Mouse (Mus musculus) liver, embryonic 18 days (tissue): ENCODE measurements around the gene Prelid3b. TPM values are rescaled to one million over a fixed set of nuclear protein-coding genes. Genes with fewer than 3 reads are reported as not detected.

ENCODE experiments used
- polyA plus RNA-seq: library from polyadenylated mRNA; depleted of rRNA; stranded (reverse); fragments of >200 nt; gene quantifications from 2 replicates; pipeline ENCODE4 v1.2.3, GENCODE M21; 2012; rRNA removed

Prelid3b gene
- 43.0 and 44.3 TPM in 2 replicates for polyA plus RNA-seq

GRCm38 (mm10) chr2:174472818-174473549, at the start of gene Prelid3b:
TSS of gene Prelid3b (minus strand) at chr2:174473081.

DNA sequence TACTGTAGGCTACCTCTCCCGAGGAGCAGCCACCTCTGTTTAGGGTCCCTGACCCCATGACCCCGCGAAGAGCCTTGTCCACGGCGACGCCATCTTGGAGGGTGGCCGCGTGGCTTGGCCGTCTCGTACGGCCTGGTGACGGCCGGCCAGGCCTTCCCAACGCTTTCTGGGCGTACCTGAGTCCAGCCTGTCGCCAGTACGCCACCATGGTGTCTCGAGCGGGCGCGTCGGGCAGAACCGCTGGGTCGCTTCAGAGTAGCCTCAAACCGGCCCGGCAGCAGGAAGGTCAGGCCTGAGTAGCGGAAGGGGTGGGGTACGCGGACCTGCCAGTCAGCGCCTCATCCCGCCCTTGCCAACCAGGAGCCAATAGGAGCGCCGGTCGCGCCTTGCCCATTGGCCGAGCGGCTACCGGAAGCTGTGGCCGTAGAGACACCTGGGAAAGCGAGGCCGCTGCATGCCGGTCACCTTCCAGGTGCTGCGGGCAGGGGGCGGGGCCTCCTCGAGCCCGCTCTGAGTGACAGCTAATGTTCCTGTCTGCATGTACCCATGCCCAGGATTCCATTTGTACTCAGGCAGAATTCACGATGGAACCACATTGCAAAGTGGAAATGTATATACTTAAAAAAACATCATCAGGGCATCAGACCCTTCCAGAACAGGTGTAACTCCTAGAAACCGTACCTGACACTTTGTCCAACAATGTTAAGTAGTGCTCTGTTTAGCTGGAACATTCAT, 8.9 kb downstream of the Prelid3b start, which contains the start of gene Atp5e:
Atp5e (minus strand) TSS at position 317 of the 735 bp plus-strand sequence.

DNA sequence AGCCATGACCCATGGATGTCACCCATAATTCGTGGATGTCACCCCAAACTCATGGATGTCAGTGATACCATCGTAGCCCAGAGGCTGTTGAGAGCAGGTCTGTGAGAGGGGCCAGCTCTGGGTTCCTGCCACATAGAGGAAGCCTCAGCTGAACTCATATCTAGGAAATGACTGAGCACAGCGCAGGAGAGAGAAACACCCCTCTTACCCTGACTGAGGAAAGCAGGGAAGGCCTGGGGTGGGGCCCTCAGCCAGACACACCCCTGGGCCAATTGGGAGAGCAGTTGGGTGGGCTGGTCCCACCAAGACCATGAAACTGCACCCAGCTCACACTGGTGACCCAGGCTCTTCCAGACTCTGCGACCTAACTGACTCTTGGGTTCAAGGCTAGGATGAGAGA, 22.5 kb downstream of the Prelid3b start, which contains the start of gene Tubb1:
Tubb1 (plus strand) TSS at position 343 of the 400 bp plus-strand sequence.

GRCm38 (mm10) chr2:174438737-174439449, 34.0 kb downstream of the Prelid3b start, which contains the start of gene Ctsz:
TSS of gene Ctsz (minus strand) at chr2:174439039.

GRCm38 (mm10) chr2:174415731-174416310, 57.1 kb downstream of the Prelid3b start, which contains the start of gene Nelfcd:
TSS of gene Nelfcd (plus strand) at chr2:174415804.

Other genes starting within 250 kb of the Prelid3b start
- 313 and 331 TPM in 2 replicates for gene Gnas, start 188.8 kb downstream of the Prelid3b start, polyA plus RNA-seq
- gene Gm20721, start 126.4 kb downstream of the Prelid3b start, polyA plus RNA-seq, result 0.52 and 0.77 TPM in 2 replicates
- gene Nelfcd, start 57.3 kb downstream of the Prelid3b start, polyA plus RNA-seq, result 34.9 and 35.1 TPM in 2 replicates
- 120 and 125 TPM in 2 replicates for gene Ctsz, start 34.0 kb downstream of the Prelid3b start, polyA plus RNA-seq
- 20.6 and 21.4 TPM in 2 replicates for gene Tubb1, start 22.4 kb downstream of the Prelid3b start, polyA plus RNA-seq
- gene Atp5e, start 9.0 kb downstream of the Prelid3b start, polyA plus RNA-seq, result 234 and 260 TPM in 2 replicates
- 0.13 and 0.16 TPM in 2 replicates for gene Zfp831, start 170.5 kb upstream of the Prelid3b start, polyA plus RNA-seq